ENCODE assay signal across 34 mouse cellular contexts in genomic region chr6:88276221-88276620, GRCm38 (mm10). TPM values are rescaled to one million over a fixed set of nuclear protein-coding genes. Genes with fewer than 3 reads are reported as not detected.
DNase-seq lines count a peak whose midpoint lies in the region; ATAC-seq lines count a peak whose summit lies in the region.
"Had no signal": no experiment of that assay in that cellular context is flagged by ENCODE, and none has a peak within 500 bp of the region (broad histone marks: within the 10 kb centered on the region; RNA-seq: fewer than 3 reads in every experiment).

No protein-coding gene starts in this region.

- no peak overlapping the region for H3K4me2 ChIP-seq in midbrain, embryonic 13.5 days (replicated peaks)
- H3K4me2 ChIP-seq in forebrain, embryonic 12.5 days = no peak overlapping the region
- H3K4me2 ChIP-seq: forebrain, embryonic 15.5 days; hindbrain, embryonic 12.5 days; limb, embryonic 12.5 days; liver, embryonic 12.5 days; midbrain, embryonic 12.5 days had no signal

- no peak overlapping the region for H3K4me3 ChIP-seq in midbrain, embryonic 13.5 days (replicated peaks)
- no peak overlapping the region for H3K4me3 ChIP-seq in forebrain, embryonic 12.5 days (replicated peaks)
- H3K4me3 ChIP-seq: forebrain, embryonic 15.5 days; hindbrain, embryonic 12.5 days; limb, embryonic 12.5 days; liver, embryonic 12.5 days; midbrain, embryonic 12.5 days had no signal

- no peaks in the 10 kb centered on the region for H3K9me3 ChIP-seq in midbrain, embryonic 13.5 days
- H3K9me3 ChIP-seq in forebrain, embryonic 12.5 days = no peaks in the 10 kb centered on the region
- H3K9me3 ChIP-seq: forebrain, embryonic 15.5 days; G1E; hindbrain, embryonic 12.5 days; limb, embryonic 12.5 days; liver, embryonic 12.5 days; midbrain, embryonic 12.5 days had no signal

- 84% methylated on average over 4 of the region's 4 CpGs for WGBS in midbrain, embryonic 13.5 days
- WGBS in forebrain, embryonic 12.5 days = 86% methylated on average over 4 of the region's 4 CpGs

- H3K4me1 ChIP-seq in midbrain, embryonic 13.5 days (replicated peaks) = 0 out of 2 replicates have a peak, but pooled peaks cover 4% of the 10 kb centered on the region
- H3K4me1 ChIP-seq in forebrain, embryonic 12.5 days = no peaks in the 10 kb centered on the region
- H3K4me1 ChIP-seq: hindbrain, embryonic 12.5 days; liver, embryonic 12.5 days; midbrain, embryonic 12.5 days had no signal

- intact Hi-C loops in left cerebral cortex, postnatal 10 days (cut with DNase I) = no loop called here

- no peak overlapping the region for H3K27ac ChIP-seq in midbrain, embryonic 13.5 days
- no peak overlapping the region for H3K27ac ChIP-seq in forebrain, embryonic 12.5 days
- H3K27ac ChIP-seq: forebrain, embryonic 15.5 days; hindbrain, embryonic 12.5 days; limb, embryonic 12.5 days; liver, embryonic 12.5 days; midbrain, embryonic 12.5 days had no signal

- DNase-seq in left cerebral cortex, adult 18-20 months (ENCODE audit: low spot score in 2 of 2) = peak; percentile 25 to 42
- DNase-seq in left cerebral cortex, postnatal 10 days (ENCODE audit: extremely low spot score in 1 of 2, low spot score in 2 of 2) = no peak
- peak; percentile 15 to 36 for DNase-seq in frontal cortex, postnatal 14 days (ENCODE audit: low spot score in 2 of 2)
- peak; percentile 36 to 48 for DNase-seq in left cerebral cortex, adult 9 months (ENCODE audit: low spot score in 2 of 2)
- DNase-seq in telencephalon, adult 2 months (ENCODE audit: low read depth, low spot score) = peak; percentile 76
- DNase-seq: adrenal gland, adult 2 months; B cell, adult 2 months; cerebellum, adult 18-20 months; cerebellum, postnatal 36 days; gastrocnemius, postnatal 36 days; kidney, postnatal 25 days; lung, adult 18-20 months; lung, postnatal 10 days had no signal

- peaks cover 4% of the 10 kb centered on the region; the same call in 1 of the 2 replicates for H3K36me3 ChIP-seq in midbrain, embryonic 13.5 days
- no peaks in the 10 kb centered on the region for H3K36me3 ChIP-seq in forebrain, embryonic 12.5 days (replicated peaks)
- H3K36me3 ChIP-seq: forebrain, embryonic 15.5 days; hindbrain, embryonic 12.5 days; midbrain, embryonic 12.5 days had no signal

- H3K9ac ChIP-seq in midbrain, embryonic 13.5 days (replicated peaks) = no peak overlapping the region
- H3K9ac ChIP-seq in forebrain, embryonic 12.5 days = no peak overlapping the region
- H3K9ac ChIP-seq: forebrain, embryonic 15.5 days; hindbrain, embryonic 12.5 days; limb, embryonic 12.5 days; liver, embryonic 12.5 days; midbrain, embryonic 12.5 days had no signal

- no peaks in the 10 kb centered on the region for H3K27me3 ChIP-seq in midbrain, embryonic 13.5 days
- no peaks in the 10 kb centered on the region for H3K27me3 ChIP-seq in forebrain, embryonic 12.5 days
- H3K27me3 ChIP-seq: CH12.LX; forebrain, embryonic 15.5 days; hindbrain, embryonic 12.5 days; limb, embryonic 12.5 days; liver, embryonic 12.5 days; midbrain, embryonic 12.5 days; Patski had no signal

- ATAC-seq in midbrain, embryonic 13.5 days = no peak
- ATAC-seq in forebrain, embryonic 12.5 days (ENCODE audit: low FRiP score) = no peak
- ATAC-seq: forebrain, embryonic 15.5 days; intestine, postnatal 0 days; liver, embryonic 12.5 days; Patski had no signal

RNA-seq across cellular contexts. Expression of gene Dnajb8, which starts 54.2 kb away (rescaled TPM):
- not detected for total RNA-seq in left cerebral cortex, adult 18-20 months (2021)
- total RNA-seq in left cerebral cortex, postnatal 10 days (2021) = not detected
- not detected in 2 replicates for polyA plus RNA-seq in midbrain, embryonic 13.5 days (2015; fragmentation: Nextera tagmentation; extraction: Ambion mirVana)
- not detected in 2 replicates for polyA plus RNA-seq in forebrain, embryonic 12.5 days (2016; fragmentation: Nextera tagmentation; extraction: Ambion mirVana)
- total RNA-seq: adrenal gland, adult 2 months; CH12.LX; gastrocnemius, adult 18-20 months; gastrocnemius, postnatal 36 days; heart, adult 8-10 months; heart, postnatal 25 days; layer of hippocampus, adult 8-10 months; megakaryocyte progenitor cell, adult 5-6 weeks; neutrophil, adult 5-6 weeks had no signal
- polyA plus RNA-seq: adrenal gland, adult 2 months; embryonic facial prominence, embryonic 14.5 days; forebrain, embryonic 15.5 days; G1E; heart, embryonic 14.5 days; hindbrain, embryonic 12.5 days; intestine, postnatal 0 days; kidney, embryonic 14.5 days; limb, embryonic 12.5 days; liver, embryonic 12.5 days; midbrain, embryonic 12.5 days; Patski; urinary bladder, adult 2 months had no signal

Comparison
In these comparisons a context has a peak if more than half of its experiments do, and no peak if none do; other contexts are left out.
1. DNase-seq: peak in left cerebral cortex, adult 18-20 months (2 of 2), frontal cortex, postnatal 14 days (2 of 2), left cerebral cortex, adult 9 months (2 of 2) and telencephalon, adult 2 months (single experiment); none in left cerebral cortex, postnatal 10 days (0 of 2).